Mouse (Mus musculus) right cerebral cortex, postnatal 14 days (tissue): ENCODE data around the gene Iqsec3.
"Not testable (repeated sequence)": the region's sequence is repeated elsewhere in the genome, so short reads cannot be mapped to it uniquely, and the experiment has no call there.

Source experiments
- DNase-seq: peaks from one replicate; pipeline ENCODE4 v3.0.0; 2022

The Iqsec3 gene

DNA sequence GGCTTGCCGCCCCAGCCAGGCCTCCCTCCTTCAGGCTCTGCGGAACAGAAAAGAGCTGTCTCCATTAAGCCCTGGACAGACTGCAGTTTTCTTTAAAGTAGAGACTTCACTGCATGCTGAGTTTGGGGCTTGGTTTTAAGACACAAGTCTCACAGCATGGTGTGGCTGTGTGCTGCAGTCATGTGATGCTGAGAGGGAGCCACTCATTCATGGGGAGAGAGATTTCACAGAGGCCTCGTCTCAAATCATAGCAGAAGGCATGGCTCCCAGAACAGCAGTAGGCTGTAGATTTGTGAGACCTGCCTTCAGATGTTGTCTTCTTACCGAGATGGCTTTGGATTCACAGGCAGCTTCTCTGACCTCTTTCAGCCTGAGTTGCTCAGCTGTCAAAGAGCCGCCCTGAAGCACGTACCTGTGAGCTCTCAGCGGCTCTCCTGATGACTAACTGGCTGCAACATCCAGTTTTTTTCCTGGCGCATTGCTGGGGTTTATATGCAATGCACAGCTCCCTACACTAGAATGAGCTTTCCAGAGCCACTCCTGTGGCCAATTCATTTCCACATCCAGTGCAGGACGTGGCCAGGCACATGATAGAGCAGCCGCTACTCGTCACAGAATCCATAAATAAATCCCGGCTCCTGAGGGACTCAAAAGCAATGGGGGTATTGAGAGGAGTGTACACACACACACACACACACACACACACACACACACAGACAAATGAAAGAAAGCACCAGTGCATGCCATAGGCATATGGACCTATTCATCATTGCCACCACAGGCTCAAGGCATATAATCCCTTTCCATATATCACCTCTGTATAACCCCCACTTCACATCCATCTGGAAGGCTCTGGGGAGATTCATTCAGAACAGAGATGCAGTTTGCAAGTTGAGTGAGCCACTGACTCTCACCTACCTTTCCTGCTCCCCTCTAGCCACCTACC is 18.7 kb downstream of the Iqsec3 start:
- no peak for DNase-seq

DNA sequence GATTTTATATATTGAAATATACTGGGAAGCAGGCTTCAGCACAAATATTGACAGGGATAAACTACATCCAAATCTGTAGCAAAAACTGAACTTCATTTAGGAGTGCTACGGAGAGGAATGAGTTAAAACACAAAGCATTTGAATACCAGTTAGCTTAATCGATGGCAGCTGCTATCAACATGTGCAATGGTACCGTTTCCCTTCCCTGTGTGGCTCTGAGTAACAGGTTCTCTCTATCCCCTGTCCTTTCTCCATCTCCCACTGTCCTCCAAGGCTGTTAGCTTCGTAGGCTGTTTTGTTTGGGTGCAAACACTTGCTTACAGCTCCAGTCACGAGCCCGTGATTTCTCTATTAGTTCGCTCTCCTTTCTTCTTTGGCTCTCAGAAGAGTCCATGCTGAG is 19.7 kb downstream of the Iqsec3 start:
- no peak for DNase-seq

DNA sequence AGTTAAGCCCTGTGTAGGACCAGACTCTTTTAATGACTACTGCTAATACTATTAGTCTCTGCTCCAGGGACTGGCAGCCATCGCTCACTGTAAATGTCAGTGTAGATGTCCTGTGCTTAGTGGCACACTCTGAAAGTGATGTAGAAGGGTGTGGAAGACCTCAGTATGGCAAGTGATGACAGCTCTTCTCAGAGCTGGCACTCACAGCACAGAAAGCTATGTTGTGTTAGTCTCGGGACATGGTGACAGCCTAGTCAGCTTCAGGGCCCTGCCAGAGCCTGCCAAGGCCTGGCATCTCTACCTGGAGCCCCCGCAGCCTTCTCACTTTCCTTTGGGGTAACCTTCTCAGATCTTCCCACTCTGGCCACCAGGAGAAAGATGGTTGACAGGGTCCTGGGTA is 21.8 kb downstream of the Iqsec3 start:
- no peak for DNase-seq

- no peak for DNase-seq
Measured at GRCm38 (mm10) chr6:121440696-121441220, 32.7 kb downstream of the Iqsec3 start.

DNA sequence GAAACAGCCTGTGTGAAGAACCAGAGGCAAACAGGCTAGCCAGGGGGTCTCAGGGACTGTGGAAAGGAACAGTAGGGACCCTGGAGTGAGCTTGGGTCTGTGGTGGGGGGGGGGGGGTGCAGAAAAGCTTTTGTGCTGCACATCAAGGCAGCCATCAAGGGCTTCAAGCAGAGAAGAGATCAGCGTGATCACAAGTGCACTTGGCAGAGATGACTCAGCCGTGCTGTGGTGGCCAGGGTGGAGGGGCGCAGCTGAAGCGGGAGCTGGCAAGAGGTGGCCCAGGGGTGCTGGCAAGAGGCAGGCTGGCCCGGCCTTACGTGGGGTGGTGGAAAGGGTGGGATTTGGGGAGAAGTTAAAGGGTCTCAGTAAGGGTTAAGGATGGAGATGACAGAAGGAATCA is 48.6 kb downstream of the Iqsec3 start:
- DNase-seq = no peak

- DNase-seq = no peak
Measured at GRCm38 (mm10) chr6:121424403-121424802, 49.1 kb downstream of the Iqsec3 start.

DNA sequence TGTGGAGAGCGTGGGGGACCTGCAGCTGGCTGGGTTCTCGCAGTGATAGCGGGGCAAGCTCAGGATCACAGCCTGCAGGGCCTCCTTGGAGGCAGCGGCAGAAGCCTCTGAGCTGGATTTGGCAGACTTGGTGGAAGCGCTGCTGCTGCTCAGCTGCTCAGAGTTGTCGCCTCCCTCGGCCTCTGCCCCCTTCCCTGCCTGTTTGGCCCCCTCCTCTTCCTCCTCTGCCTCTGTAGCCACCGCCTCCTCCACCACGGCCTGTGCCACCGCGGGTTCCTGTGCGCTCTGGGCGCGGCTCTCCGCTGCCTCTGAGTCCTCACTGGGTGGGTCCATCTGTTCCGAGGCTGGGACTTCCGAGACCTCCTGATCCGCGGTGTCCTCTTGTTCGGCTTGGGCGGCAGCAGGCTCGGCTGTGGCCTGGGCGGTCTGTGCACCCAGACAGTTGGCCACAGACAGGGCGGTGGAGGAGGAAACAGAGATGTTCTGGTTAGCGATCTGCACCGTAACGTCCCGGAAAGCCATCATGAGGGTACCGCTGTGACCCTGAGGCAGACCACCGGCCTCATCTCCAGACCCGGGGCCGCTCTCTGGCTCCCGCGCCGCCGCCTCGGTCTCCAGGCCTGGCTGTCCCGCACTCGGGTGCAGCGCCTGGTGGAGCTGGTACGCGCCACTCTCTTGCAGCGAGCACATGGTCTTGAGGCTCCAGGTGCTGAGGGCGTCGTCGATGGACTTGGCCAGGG is 60.8 kb downstream of the Iqsec3 start:
- no peak for DNase-seq

DNA sequence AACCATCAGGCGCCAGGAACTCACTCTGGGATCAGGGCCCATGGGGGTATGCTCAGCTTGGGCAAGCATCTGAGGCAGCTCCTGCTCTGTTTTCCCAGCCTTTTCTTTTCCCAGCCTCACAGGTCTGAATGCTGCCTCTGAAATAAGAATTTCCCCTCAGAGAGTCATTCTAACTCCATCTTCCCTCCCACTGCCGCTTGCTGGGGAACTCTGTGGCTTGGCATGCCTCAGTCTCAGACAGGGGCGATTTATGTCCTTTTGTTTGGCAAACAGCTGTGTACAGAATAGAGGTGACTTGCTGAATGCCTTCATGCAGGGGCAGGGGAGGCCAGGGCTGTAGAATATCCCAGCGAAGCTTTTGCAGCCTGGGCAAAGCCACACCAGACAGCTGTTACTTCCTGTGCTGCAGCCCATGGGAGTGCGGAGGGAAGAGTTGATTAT is 65.9 kb downstream of the Iqsec3 start:
- DNase-seq = no peak

GRCm38 (mm10) chr6:121405311-121405710 is 68.2 kb downstream of the Iqsec3 start:
- no peak for DNase-seq

- no peak for DNase-seq
Measured at GRCm38 (mm10) chr6:121402661-121403244, 70.7 kb downstream of the Iqsec3 start.

DNA sequence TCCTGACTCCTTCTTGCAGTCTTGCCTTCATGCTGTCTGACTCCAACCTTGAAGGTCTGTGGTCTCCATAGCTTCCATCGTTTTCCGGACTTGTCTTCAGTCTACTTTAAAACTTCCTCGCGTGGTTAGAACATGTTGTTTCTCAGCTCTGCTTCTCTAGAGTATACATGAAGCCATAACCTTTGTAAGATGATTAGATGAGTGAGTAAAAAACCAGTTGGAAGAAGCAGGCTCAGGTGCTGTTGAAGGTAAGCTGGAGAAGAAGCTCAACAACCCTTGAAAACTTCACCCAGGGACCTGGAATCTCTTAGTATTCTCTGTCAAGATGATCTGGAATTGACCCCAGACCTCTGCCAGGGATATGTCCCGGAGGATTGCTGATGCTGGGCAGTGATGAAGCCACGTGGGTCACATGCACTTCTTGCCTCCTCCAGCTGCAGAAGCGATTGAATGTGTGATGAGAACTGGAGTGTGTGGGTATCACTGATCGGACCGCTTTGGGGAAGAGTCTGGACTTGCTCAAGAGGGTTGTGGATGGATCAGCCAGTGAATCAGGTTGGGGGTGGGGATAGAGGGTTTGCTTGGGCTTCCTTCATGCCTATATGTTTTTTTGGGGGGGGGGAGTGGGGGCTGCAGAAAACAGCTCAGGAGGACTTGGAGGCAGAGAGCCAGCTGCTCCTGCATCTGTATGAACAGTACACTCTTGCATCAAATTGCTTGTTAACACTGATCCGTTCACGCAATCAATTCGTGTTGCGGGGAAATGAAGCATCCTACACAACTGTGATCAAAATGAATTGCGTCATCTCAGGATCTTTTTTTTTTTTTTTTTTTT is 71.4 kb downstream of the Iqsec3 start:
- no peak for DNase-seq

- DNase-seq = no peak
Measured at GRCm38 (mm10) chr6:121401140-121401539, 72.3 kb downstream of the Iqsec3 start.

- no peak for DNase-seq
Measured at GRCm38 (mm10) chr6:121392610-121393252, 80.7 kb downstream of the Iqsec3 start.

GRCm38 (mm10) chr6:121385397-121385796 is 88.1 kb downstream of the Iqsec3 start:
- DNase-seq = no peak

DNA sequence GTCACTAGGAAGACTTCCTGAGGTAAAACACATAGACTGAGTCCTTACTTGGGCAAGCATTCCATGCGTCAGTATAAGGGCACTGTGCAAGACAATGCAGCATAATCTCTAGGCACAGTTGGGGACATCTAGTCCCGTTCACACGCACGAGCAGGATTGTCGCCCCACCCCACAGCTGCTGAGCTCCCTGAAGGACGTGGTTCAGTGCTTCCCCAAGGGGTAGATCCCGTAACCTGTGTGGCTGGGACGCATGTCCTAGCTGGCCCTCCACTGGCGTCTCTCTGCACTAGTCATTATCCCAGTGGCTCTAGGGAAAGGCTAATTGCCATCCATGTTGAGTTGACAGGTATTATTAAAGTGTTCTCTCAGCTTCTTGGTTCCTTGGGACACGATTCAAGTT is 91.4 kb downstream of the Iqsec3 start:
- no peak for DNase-seq

DNA sequence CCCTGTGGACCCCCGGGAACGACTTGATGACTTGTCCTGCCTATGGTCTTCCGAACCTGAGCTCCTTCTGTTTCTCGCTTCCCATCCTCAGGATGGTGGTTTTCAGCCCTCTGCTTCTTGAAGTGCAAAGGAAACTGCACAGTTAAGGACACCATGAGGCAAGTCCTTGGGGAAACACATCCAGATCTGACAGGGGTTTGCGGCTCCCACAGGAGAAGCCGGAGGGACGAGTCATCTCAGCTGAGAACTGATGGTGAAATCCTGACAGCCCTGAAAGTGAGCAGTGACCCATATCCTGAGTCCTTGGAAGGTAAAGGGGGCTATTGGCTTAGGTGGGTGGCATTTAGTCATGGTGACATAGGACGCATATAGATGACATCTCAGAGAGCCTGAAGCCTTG is 92.9 kb downstream of the Iqsec3 start:
- no peak for DNase-seq

- no peak for DNase-seq
Measured at GRCm38 (mm10) chr6:121378256-121378655, 95.2 kb downstream of the Iqsec3 start.

- no peak for DNase-seq
Measured at GRCm38 (mm10) chr6:121376159-121376558, 97.3 kb downstream of the Iqsec3 start.

DNA sequence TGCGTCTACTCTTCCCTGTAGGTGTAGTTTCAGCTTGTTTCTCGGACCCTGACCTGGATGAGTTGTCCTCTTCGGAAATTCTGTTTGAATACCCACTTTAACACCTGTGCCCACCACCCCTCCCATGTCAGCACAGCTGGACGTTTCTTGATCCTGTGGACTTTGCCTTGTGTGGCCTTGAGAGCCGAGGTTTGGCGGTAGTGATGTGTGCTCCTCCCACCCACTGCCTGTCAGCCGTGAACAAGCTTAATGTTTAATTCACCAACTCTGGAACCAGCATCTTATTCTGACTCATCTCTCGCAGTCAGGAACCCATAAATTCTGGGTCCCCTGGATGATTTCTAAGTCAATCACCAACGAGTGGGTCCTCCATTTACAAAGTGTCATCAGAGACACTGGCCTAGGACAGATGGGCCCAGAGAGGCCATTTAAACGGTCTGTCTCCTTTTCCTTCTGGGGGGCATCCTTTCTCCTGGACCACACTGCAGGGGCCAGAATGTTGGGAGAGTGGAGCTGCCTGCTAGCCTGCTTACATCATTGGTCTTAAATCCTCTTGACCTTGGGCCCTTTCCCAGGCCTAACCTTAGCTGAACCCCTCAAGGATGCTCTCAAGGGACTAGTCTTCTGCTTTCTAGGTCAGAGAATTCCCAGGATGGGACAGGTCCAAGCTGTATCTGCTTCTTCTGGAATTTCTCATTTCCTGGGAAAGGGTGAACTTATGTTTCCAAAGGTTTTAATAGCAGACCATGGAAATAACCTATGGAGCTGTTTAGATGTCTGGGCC is 102.1 kb downstream of the Iqsec3 start:
- DNase-seq = no peak

DNA sequence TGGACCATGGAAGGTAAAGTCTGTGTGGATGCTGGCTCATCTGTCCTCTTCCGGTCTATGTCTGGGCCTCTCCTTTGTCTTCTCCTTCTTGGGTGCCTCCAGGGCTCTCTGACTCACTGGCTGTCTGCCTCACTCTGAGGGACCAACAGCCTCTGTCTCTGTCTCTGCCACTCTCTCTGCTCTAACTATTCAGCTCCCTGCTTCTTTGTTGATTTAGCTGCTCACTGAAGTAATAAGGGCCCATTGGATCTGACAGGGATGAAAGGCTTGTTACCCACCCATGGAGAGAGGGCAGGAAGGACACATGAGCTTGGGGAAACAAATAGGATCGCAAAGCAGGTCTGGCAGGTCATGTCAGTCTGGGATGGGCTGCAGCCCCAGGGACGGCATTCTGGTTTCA is 106.4 kb downstream of the Iqsec3 start:
- DNase-seq = no peak

DNA sequence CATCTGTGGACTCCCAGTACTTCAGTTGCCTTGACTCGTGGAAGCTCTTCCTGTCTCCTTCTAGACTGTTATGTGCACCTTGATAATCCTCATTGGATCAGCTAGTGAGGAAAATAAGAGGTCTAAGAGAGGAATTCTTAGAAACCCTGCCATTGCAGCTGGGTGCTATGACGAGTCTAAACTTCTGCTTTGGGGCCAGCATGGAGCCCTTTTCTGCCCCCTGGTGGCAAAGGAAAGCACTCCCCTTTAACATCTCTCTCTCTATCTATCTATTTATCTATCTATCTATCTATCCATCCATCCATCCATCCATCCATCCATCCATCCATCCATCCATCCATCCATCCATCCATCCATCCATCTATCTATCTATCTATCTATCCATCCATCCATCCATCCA is 106.9 kb downstream of the Iqsec3 start:
- not testable (repeated sequence) for DNase-seq
